24 mouse cellular contexts compared by ENCODE assay signal in the genomic region with DNA sequence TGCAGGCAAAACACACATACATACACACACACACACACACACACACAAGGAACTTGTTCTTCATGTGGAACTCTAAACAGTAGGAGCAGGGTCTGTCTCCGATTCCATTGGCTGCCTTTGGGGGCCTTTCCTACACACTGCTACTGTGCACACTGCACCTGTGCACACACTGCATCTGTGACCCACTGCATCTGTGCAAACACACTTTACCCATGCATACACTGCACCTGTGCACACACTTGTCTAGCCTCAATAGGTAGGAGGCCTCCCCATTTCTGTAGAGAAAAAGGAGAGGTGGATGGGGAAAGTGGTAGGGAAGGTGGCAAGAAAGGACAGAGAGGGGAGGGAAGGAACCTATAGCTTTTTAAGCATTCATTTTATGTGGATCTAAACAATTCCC. TPM values are rescaled to one million over a fixed set of nuclear protein-coding genes. Genes with fewer than 3 reads are reported as not detected.
A peak's percentile ranks its signal among the peaks of the same experiment; 100 is the strongest.
DNase-seq lines count a peak whose midpoint lies in the region; ATAC-seq and TF ChIP-seq lines count a peak whose summit lies in the region.
"Had no signal": no experiment of that assay in that cellular context is flagged by ENCODE, and none has a peak within 500 bp of the region (broad histone marks: within the 10 kb centered on the region; RNA-seq: fewer than 3 reads in every experiment).

No protein-coding gene starts in this region.

- H3K9me3 ChIP-seq in lung, embryonic 15.5 days: no peaks in the 10 kb centered on the region
- H3K9me3 ChIP-seq in stomach, embryonic 14.5 days (ENCODE audit: control insufficient read depth, low read depth, low read length): no peaks in the 10 kb centered on the region
- no peaks in the 10 kb centered on the region for H3K9me3 ChIP-seq in stomach, postnatal 0 days (ENCODE audit: control insufficient read depth, low read length)
- H3K9me3 ChIP-seq: embryonic facial prominence, embryonic 10.5 days; embryonic facial prominence, embryonic 12.5 days; forebrain, embryonic 13.5 days; forebrain, embryonic 15.5 days had no signal

- no peaks in the 10 kb centered on the region for H3K36me3 ChIP-seq in lung, embryonic 15.5 days
- H3K36me3 ChIP-seq in stomach, embryonic 14.5 days (ENCODE audit: control insufficient read depth, insufficient read depth, low read length): no peaks in the 10 kb centered on the region
- H3K36me3 ChIP-seq in stomach, postnatal 0 days (ENCODE audit: control insufficient read depth, insufficient read depth, low read length): no peaks in the 10 kb centered on the region
- H3K36me3 ChIP-seq: embryonic facial prominence, embryonic 10.5 days; embryonic facial prominence, embryonic 12.5 days; forebrain, embryonic 15.5 days; G1E had no signal

- H3K27me3 ChIP-seq in lung, embryonic 15.5 days: no peaks in the 10 kb centered on the region
- H3K27me3 ChIP-seq in stomach, embryonic 14.5 days (ENCODE audit: control insufficient read depth, insufficient read depth, low read length): no peaks in the 10 kb centered on the region
- no peaks in the 10 kb centered on the region for H3K27me3 ChIP-seq in stomach, postnatal 0 days (ENCODE audit: control insufficient read depth, insufficient read depth, low read length)
- H3K27me3 ChIP-seq: CH12.LX; embryonic facial prominence, embryonic 12.5 days; forebrain, embryonic 13.5 days; forebrain, embryonic 15.5 days; Patski had no signal

- H3K4me1 ChIP-seq in lung, embryonic 15.5 days: 0 out of 2 replicates have a peak, but pooled peaks cover 3% of the 10 kb centered on the region
- no peaks in the 10 kb centered on the region for H3K4me1 ChIP-seq in stomach, embryonic 14.5 days (ENCODE audit: control insufficient read depth, insufficient read depth, low read length)
- no peaks in the 10 kb centered on the region for H3K4me1 ChIP-seq in stomach, postnatal 0 days (replicated peaks; ENCODE audit: control insufficient read depth, insufficient read depth)
- H3K4me1 ChIP-seq: embryonic facial prominence, embryonic 10.5 days; embryonic facial prominence, embryonic 12.5 days had no signal

- ATAC-seq in lung, embryonic 15.5 days (ENCODE audit: borderline replicate concordance, extremely low read depth, low FRiP score, low TSS enrichment): peak; percentile 64; the same call in 1 of the 2 replicates
- 0 out of 2 replicates have a peak, but pooled peaks have one; percentile 14 for ATAC-seq in stomach, embryonic 14.5 days (ENCODE audit: insufficient number of reproducible peaks, insufficient read depth, low FRiP score, low read depth)
- ATAC-seq in stomach, postnatal 0 days (ENCODE audit: low FRiP score, low TSS enrichment): no peak
- ATAC-seq: activated CD4-positive, CD25-positive, alpha-beta regulatory T cell, adult 4 months; CD4-positive, CD25-positive, alpha-beta regulatory T cell, adult 4 months; forebrain, embryonic 13.5 days; forebrain, embryonic 15.5 days had no signal

- no peak for TF ChIP-seq CTCF in layer of hippocampus, adult 2 months (conservative IDR thresholded peaks at IDR 0.05)
- TF ChIP-seq CTCF in stomach, postnatal 0 days (IDR thresholded peaks at IDR 0.05; ENCODE audit: low read depth): no peak

- H3K27ac ChIP-seq in layer of hippocampus, adult 2 months: peak overlapping the region; percentile 91
- no peak overlapping the region for H3K27ac ChIP-seq in lung, embryonic 15.5 days
- no peak overlapping the region for H3K27ac ChIP-seq in stomach, embryonic 14.5 days (ENCODE audit: low read length)
- no peak overlapping the region for H3K27ac ChIP-seq in stomach, postnatal 0 days (replicated peaks)
- H3K27ac ChIP-seq: embryonic facial prominence, embryonic 10.5 days; embryonic facial prominence, embryonic 12.5 days; forebrain, embryonic 13.5 days had no signal

- no peak for DNase-seq in layer of hippocampus, adult 2 months (ENCODE audit: low spot score in 2 of 2)
- no peak for DNase-seq in layer of hippocampus, postnatal 36 days
- DNase-seq in lung, postnatal 14 days: no peak
- DNase-seq in stomach, postnatal 0 days (ENCODE audit: low spot score): no peak
- DNase-seq: adrenal gland, adult 8-10 months; adrenal gland, postnatal 14 days; adrenal gland, postnatal 36 days; B cell, adult 2 months; cerebellum, adult 11-12 months; cerebellum, adult 2 months; cerebellum, adult 9-10 months; cerebellum, postnatal 10 days; cerebellum, postnatal 25 days had no signal

- H3K4me2 ChIP-seq in lung, embryonic 15.5 days: no peak overlapping the region
- H3K4me2 ChIP-seq in stomach, embryonic 14.5 days (replicated peaks; ENCODE audit: low read depth, low read length): no peak overlapping the region
- no peak overlapping the region for H3K4me2 ChIP-seq in stomach, postnatal 0 days (replicated peaks; ENCODE audit: low read depth)
- H3K4me2 ChIP-seq: embryonic facial prominence, embryonic 12.5 days; forebrain, embryonic 13.5 days; forebrain, embryonic 15.5 days had no signal

- no peak overlapping the region for H3K9ac ChIP-seq in lung, embryonic 15.5 days
- H3K9ac ChIP-seq in stomach, embryonic 14.5 days (replicated peaks; ENCODE audit: low read depth, low read length): no peak overlapping the region
- no peak overlapping the region for H3K9ac ChIP-seq in stomach, postnatal 0 days (ENCODE audit: low read length)
- H3K9ac ChIP-seq: embryonic facial prominence, embryonic 12.5 days; forebrain, embryonic 13.5 days; forebrain, embryonic 15.5 days had no signal

- WGBS in lung, embryonic 15.5 days: 67% methylated on average over 1 of the region's 1 CpGs
- 42% methylated on average over 1 of the region's 1 CpGs for WGBS in stomach, embryonic 14.5 days
- 68% methylated on average over 1 of the region's 1 CpGs for whole genome bisulfite sequencing in stomach, postnatal 0 days

- no peak overlapping the region for H3K4me3 ChIP-seq in layer of hippocampus, adult 2 months
- H3K4me3 ChIP-seq in lung, embryonic 15.5 days: no peak overlapping the region
- H3K4me3 ChIP-seq in stomach, embryonic 14.5 days (ENCODE audit: low read depth, low read length): no peak overlapping the region
- H3K4me3 ChIP-seq in stomach, postnatal 0 days (ENCODE audit: low read depth, low read length): no peak overlapping the region
- H3K4me3 ChIP-seq: embryonic facial prominence, embryonic 10.5 days; embryonic facial prominence, embryonic 12.5 days; forebrain, embryonic 13.5 days; forebrain, embryonic 15.5 days had no signal

- TF ChIP-seq EP300 in stomach, postnatal 0 days (optimal IDR thresholded peaks at IDR 0.05): no peak

RNA-seq across cellular contexts. Expression of a gene that starts 49.5 kb away (rescaled TPM):
- 10 to 100 TPM; 14.5 to 15.4 TPM for total RNA-seq in layer of hippocampus, adult 2 months (2021)
- total RNA-seq in layer of hippocampus, postnatal 36 days (2021): 10 to 100 TPM; 16.0 to 16.3 TPM
- polyA plus RNA-seq in lung, embryonic 15.5 days (2015; fragmentation: Nextera tagmentation; extraction: Ambion mirVana): 5.5 and 5.6 TPM in 2 replicates
- polyA plus RNA-seq in stomach, embryonic 14.5 days (2014; fragmentation: Nextera tagmentation; extraction: Ambion mirVana): 8.9 and 10.1 TPM in 2 replicates
- 2.4 and 2.5 TPM in 2 replicates for polyA plus RNA-seq in stomach, postnatal 0 days (2015; fragmentation: Nextera tagmentation; extraction: Ambion mirVana)
- total RNA-seq: CH12.LX had no signal
- polyA plus RNA-seq: activated CD4-positive, CD25-positive, alpha-beta regulatory T cell, adult 4 months; CD4-positive, CD25-positive, alpha-beta regulatory T cell, adult 4 months; G1E had no signal
